Mouse (Mus musculus): ENCODE results near the gene Dusp16. TPM values are rescaled to one million over a fixed set of nuclear protein-coding genes. Genes with fewer than 3 reads are reported as not detected.

The Dusp16 gene
- 6.7 TPM for total RNA-seq (2023)

GRCm38 (mm10) chr6:134792141-134793045, at the start of gene Dusp16:
Gene Dusp16 (minus strand): TSS chr6:134792625.

DNA sequence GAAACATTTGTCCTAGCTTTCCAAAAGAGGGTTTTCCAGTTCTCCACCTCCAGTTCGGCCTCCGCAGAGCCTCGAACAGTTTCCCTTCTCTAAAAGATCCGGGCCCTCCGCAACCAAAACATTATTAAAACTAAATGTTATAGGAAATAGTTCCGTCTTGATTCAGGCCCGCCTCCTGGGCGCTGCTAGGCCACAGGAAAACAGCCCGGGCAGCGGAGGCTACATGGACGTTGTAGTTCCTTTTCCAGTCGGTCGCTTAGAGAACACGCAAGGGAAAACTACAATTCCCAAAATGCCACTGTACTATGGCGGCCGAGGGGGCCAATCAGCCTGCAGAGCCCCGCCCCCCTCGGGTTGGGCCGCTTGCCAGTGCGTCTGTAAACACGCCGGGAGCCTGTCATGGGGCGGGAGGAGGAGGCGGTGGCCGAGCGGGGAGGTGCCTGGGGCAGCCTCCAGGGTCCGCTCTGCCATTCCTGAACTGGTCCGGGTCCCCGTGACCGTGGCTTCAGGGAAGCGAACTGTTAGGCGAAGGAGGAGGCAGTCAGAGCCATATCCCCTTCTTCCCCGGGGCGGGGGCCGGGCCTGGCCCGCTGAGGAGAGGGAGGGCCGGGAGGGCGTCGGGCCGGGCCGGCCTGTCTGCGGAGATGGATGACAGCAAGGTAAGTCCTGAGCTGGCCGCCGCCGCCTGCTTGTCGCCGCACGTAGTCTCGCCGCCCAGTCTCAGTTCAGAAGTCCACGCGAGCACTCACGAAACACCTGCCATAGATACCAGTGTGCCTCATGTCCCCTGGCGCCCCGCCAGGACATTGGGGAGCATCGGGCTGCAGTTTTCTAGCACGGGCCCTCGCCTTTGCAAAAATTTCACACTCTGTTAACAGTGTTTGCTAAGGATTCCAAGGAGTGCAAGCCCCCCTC, 37.6 kb upstream of the Dusp16 start, which contains the start of gene Crebl2:
TSS of gene Crebl2 (plus strand) at position 369 of the 915 bp plus-strand sequence.

Other genes with a start within 250 kb of the Dusp16 start
- 52.4 TPM for gene Lrp6, start 225.7 kb downstream of the Dusp16 start, total RNA-seq (2023)
- gene Mansc1, start 160.1 kb downstream of the Dusp16 start, total RNA-seq (2023) = 0.92 TPM
- gene Borcs5, start 153.1 kb downstream of the Dusp16 start, total RNA-seq (2023) = 12.6 TPM
- gene Crebl2, start 37.5 kb upstream of the Dusp16 start, total RNA-seq (2023) = 18.6 TPM
- 21.9 TPM for gene Gpr19, start 106.0 kb upstream of the Dusp16 start, total RNA-seq (2023)
- gene Cdkn1b, start 127.8 kb upstream of the Dusp16 start, total RNA-seq (2023) = 170 TPM
- 0.43 TPM for gene Apold1, start 189.1 kb upstream of the Dusp16 start, total RNA-seq (2023)
- gene Ddx47, start 219.0 kb upstream of the Dusp16 start, total RNA-seq (2023) = 126 TPM

Measured in CD8-positive naive resting alpha-beta T cell, adult 57 days (primary cell).